Mouse (Mus musculus) naive thymus-derived CD4-positive, alpha-beta T cell, adult 2 months (primary cell): ENCODE results near the gene Ndst4.

Source experiments
- DNase-seq: peaks from one replicate; pipeline ENCODE4 v3.0.0-alpha.2; 2011; ENCODE audit warnings: low read depth

The Ndst4 gene

GRCm38 (mm10) chr3:125403601-125404396 is at the start of gene Ndst4:
Gene Ndst4, plus strand, starts transcription at chr3:125404076.
- no peak for DNase-seq

- no peak for DNase-seq
These were observed 6.4 kb upstream of the Ndst4 start for GRCm38 (mm10) chr3:125397443-125397842.

- no peak for DNase-seq
These were observed 2.6 kb downstream of the Ndst4 start for GRCm38 (mm10) chr3:125406456-125406855.

- DNase-seq: no peak
These were observed 3.1 kb downstream of the Ndst4 start for GRCm38 (mm10) chr3:125406991-125407390.

- DNase-seq: no peak
These were observed 63.2 kb downstream of the Ndst4 start for GRCm38 (mm10) chr3:125466894-125467652.

GRCm38 (mm10) chr3:125510102-125510501 is 106.2 kb downstream of the Ndst4 start:
- DNase-seq: no peak

GRCm38 (mm10) chr3:125533371-125533770 is 129.5 kb downstream of the Ndst4 start:
- DNase-seq: no peak

- no peak for DNase-seq
These were observed 166.7 kb downstream of the Ndst4 start for GRCm38 (mm10) chr3:125570602-125571001.

- no peak for DNase-seq
These were observed 228.4 kb downstream of the Ndst4 start for GRCm38 (mm10) chr3:125632233-125632632.

- DNase-seq: no peak
These were observed 251.2 kb downstream of the Ndst4 start for GRCm38 (mm10) chr3:125655009-125655635.

- no peak for DNase-seq
These were observed 256.3 kb downstream of the Ndst4 start for GRCm38 (mm10) chr3:125660114-125660717.

- DNase-seq: no peak
These were observed 257.1 kb downstream of the Ndst4 start for GRCm38 (mm10) chr3:125660884-125661532.

GRCm38 (mm10) chr3:125673997-125674794 is 270.3 kb downstream of the Ndst4 start:
- no peak for DNase-seq

GRCm38 (mm10) chr3:125675211-125675896 is 271.5 kb downstream of the Ndst4 start:
- no peak for DNase-seq

GRCm38 (mm10) chr3:125678924-125679323 is 275.0 kb downstream of the Ndst4 start:
- DNase-seq: no peak

- DNase-seq: no peak
These were observed 279.8 kb downstream of the Ndst4 start for GRCm38 (mm10) chr3:125683460-125684230.

- DNase-seq: no peak
These were observed 280.7 kb downstream of the Ndst4 start for GRCm38 (mm10) chr3:125684583-125684982.

GRCm38 (mm10) chr3:125687601-125688000 is 283.7 kb downstream of the Ndst4 start:
- no peak for DNase-seq

- DNase-seq: no peak
These were observed 287.1 kb downstream of the Ndst4 start for GRCm38 (mm10) chr3:125690948-125691347.

- DNase-seq: no peak
These were observed 319.1 kb downstream of the Ndst4 start for GRCm38 (mm10) chr3:125722953-125723352.
